Mouse (Mus musculus) kidney, adult 10 weeks (tissue): ENCODE results near the gene Ear14. TPM values are rescaled to one million over a fixed set of nuclear protein-coding genes. Genes with fewer than 3 reads are reported as not detected.

Experiments
- polyA plus RNA-seq: library from polyadenylated mRNA; stranded (reverse); fragments of 350-450 nt; fragmentation: Illumina TruSeq; extraction: RNeasy Lipid Tissue Mini Kit (QIAGEN cat#74804); gene quantifications from one replicate; pipeline ENCODE4 v1.2.3, GENCODE M21; 2014; ENCODE audit warnings: low read depth, low replicate concordance

Ear14 gene
- not detected for polyA plus RNA-seq

GRCm38 (mm10) chr14:51203115-51203514 lies at the start of gene Ear14:
Gene Ear14, plus strand, starts transcription at chr14:51203391.

GRCm38 (mm10) chr14:51161976-51162375 lies 41.2 kb upstream of the Ear14 start, which contains the start of gene Rnase2b:
Gene Rnase2b, plus strand, starts transcription at chr14:51162260.

GRCm38 (mm10) chr14:51199098-51200023 lies 3.8 kb upstream of the Ear14 start, which contains the start of gene Ang2:
Gene Ang2, minus strand, starts transcription at chr14:51199148.

Other genes with a start within 250 kb of the Ear14 start
- gene Pnp2, start 247.4 kb upstream of the Ear14 start, polyA plus RNA-seq: not detected
- gene Rnase10, start 195.6 kb upstream of the Ear14 start, polyA plus RNA-seq: not detected
- not detected for gene Rnase9, start 161.5 kb upstream of the Ear14 start, polyA plus RNA-seq
- gene Rnase11, start 153.2 kb upstream of the Ear14 start, polyA plus RNA-seq: not detected
- gene Rnase12, start 145.7 kb upstream of the Ear14 start, polyA plus RNA-seq: not detected
- not detected for gene Olfr750, start 129.0 kb upstream of the Ear14 start, polyA plus RNA-seq
- 36.1 TPM for gene Rnase4, start 112.3 kb upstream of the Ear14 start, polyA plus RNA-seq
- 1.5 TPM for gene Ang, start 112.2 kb upstream of the Ear14 start, polyA plus RNA-seq
- 4.6 TPM for gene Eddm3b, start 89.0 kb upstream of the Ear14 start, polyA plus RNA-seq
- gene Rnase6, start 79.5 kb upstream of the Ear14 start, polyA plus RNA-seq: 4.2 TPM
- not detected for gene Rnase1, start 56.6 kb upstream of the Ear14 start, polyA plus RNA-seq
- gene Rnase2b, start 41.1 kb upstream of the Ear14 start, polyA plus RNA-seq: not detected
- gene Ang2, start 4.2 kb upstream of the Ear14 start, polyA plus RNA-seq: not detected
- not detected for gene Rnase2a, start 52.7 kb downstream of the Ear14 start, polyA plus RNA-seq
- not detected for gene Gm7247, start 158.4 kb downstream of the Ear14 start, polyA plus RNA-seq
- gene Vmn2r88, start 207.4 kb downstream of the Ear14 start, polyA plus RNA-seq: not detected
- gene Vmn2r89, start 248.5 kb downstream of the Ear14 start, polyA plus RNA-seq: not detected